Mouse (Mus musculus) ES-Bruce4 (cell line): ENCODE data around the gene Ndufb2.

Experiments
- CTCF ChIP-seq: IDR thresholded peaks from one replicate; pipeline ENCODE4 v1.8.1; 2011; ENCODE audit warnings: low read depth, low read length
- POLR2A ChIP-seq: IDR thresholded peaks from one replicate; pipeline ENCODE4 v1.8.1; 2011; ENCODE audit warnings: low read length; ENCODE audit not compliant: insufficient read depth

DNA sequence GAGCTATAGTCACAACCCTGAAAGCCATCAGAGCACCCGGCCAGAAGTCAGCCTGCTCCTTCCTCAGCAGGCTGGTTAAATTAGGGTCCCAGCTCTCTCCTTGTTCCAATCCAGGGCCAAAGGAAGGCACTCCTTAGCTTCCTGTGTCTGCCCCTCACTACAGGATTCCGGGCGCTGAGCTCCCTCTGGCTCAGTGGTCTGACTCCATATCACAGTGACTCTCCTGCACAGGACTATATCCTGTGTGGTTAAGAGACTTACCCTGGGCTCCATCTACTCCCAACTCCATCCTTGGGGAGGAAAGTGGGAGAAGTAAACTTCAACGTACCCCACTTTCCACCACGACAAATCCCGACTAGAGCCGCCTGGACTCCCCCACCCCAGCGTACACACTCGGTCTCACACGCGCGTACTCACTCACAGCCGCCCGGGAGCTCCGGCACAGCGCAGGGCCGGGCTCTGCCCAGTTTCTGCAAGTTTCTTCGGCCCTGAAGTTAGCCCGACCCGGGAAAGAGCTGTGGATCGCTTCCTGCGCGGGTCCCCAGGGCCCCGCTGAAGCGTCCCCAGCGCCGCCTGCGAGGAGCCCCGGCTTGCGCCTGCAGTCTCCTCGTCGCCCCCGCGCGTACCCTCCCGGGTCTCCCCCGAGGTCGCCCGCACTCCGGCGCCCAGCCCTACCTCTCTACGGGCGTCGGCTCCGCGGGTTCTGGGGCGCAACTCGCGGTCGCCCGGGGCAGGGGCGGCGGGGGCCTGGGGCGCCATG is 35.3 kb upstream of the Ndufb2 start:
- TF ChIP-seq POLR2A, result no peak
- TF ChIP-seq CTCF, result no peak
